Mouse (Mus musculus) megakaryocyte, embryonic 14.5 days (primary cell): ENCODE data around the gene Mymk. TPM values are rescaled to one million over a fixed set of nuclear protein-coding genes. Genes with fewer than 3 reads are reported as not detected.

Experiments used
- H3K27me3 ChIP-seq: replicated peaks from 2 replicates; pipeline ENCODE3; 2012; ENCODE audit warnings: inconsistent platforms
- H3K36me3 ChIP-seq: replicated peaks from 2 replicates; pipeline ENCODE3; 2012; ENCODE audit warnings: low read length, inconsistent platforms, mixed read lengths
- H3K4me1 ChIP-seq: 2 replicates; pipeline ENCODE4 v1.6.1; 2012; ENCODE audit warnings: inconsistent platforms
- H3K4me3 ChIP-seq: replicated peaks from 2 replicates; pipeline ENCODE3; 2012; ENCODE audit warnings: moderate library complexity, mild to moderate bottlenecking, inconsistent platforms
- H3K9me3 ChIP-seq: 2 replicates; pipeline ENCODE4 v1.6.1; 2012; ENCODE audit warnings: inconsistent platforms
- FLI1 ChIP-seq: IDR thresholded peaks from 2 replicates; pipeline ENCODE4 v1.6.1; 2012; ENCODE audit warnings: low read length, inconsistent platforms, mixed read lengths
- GATA1 ChIP-seq: IDR thresholded peaks from 3 replicates; pipeline ENCODE4 v1.6.1; 2012; ENCODE audit warnings: mixed read lengths, low read length, inconsistent platforms, borderline replicate concordance
- polyA plus RNA-seq: library from polyadenylated mRNA; stranded (reverse); fragments of >175 nt; gene quantifications from 2 replicates; pipeline ENCODE4 v1.2.3, GENCODE M21; 2012; ENCODE audit warnings: low replicate concordance; ENCODE audit not compliant: insufficient read depth

Gene Mymk
- polyA plus RNA-seq, 1 experiment: not detected

DNA sequence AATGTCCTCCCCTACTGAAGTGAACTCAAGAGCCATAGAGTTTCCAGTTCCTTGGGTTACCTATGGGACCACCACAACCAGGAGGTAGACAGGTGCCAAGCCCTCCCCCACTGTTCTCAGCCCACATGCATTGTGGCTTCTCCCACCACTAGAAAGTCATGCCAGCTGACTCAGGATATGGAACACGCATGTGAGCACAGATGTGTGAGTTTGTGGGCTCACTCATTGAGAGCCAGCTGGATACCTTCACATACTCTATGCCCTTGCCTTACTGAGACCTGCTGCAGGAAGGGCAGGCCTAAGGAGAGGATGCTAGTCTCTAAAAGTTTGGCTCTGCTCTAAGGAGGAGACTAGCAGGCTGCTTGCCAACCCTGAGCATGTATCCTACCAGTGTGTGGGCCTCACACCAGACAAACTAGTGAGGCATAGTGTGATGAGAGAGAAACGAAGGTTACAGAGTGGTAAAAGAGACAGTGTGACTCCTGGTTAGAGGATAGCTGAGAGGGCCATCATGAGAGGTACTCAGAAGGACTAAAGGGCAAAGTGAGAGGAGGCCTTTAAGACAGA is 1.6 kb downstream of the Mymk start:
- Histone ChIP-seq H3K27me3 (peaks cover 81% of the 10 kb centered on the region), H3K36me3 (no peaks in the 10 kb centered on the region), H3K4me1 (peaks cover 3% of the 10 kb centered on the region; the same call in 1 of the 2 replicates), H3K9me3 (no peaks in the 10 kb centered on the region), H3K4me3 (no peak overlapping the region)
- TF ChIP-seq GATA1 (no peak), FLI1 (no peak)

- Histone ChIP-seq H3K36me3 (no peaks in the 10 kb centered on the region), H3K9me3 (no peaks in the 10 kb centered on the region), H3K4me1 (peaks cover 3% of the 10 kb centered on the region; the same call in 1 of the 2 replicates), H3K4me3 (no peak overlapping the region), H3K27me3 (peaks cover 76% of the 10 kb centered on the region)
- TF ChIP-seq FLI1 (no peak), GATA1 (no peak)
Observed at GRCm38 (mm10) chr2:27069646-27070045, 2.3 kb downstream of the Mymk start.

DNA sequence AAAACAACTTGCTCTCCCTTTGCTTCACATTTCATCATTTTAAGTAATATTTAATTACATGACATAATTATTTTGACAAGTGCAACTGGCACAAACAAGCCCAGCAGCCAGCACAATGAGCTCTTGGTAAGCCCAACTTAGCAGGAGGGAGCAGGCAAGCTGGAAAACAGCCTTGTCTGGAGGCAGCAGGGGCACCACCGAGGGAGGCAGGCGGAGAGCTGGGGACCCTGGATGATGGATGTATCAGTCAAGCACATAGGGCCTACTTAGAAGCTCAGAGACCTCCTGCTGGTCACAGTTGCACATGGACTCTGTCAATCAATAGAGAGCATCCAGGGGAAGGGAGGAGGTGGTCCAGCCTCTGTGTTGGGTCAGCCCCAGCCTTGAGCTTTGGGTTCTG is 4.0 kb downstream of the Mymk start:
- H3K4me3 ChIP-seq: no peak overlapping the region
- no peaks in the 10 kb centered on the region for H3K36me3 ChIP-seq
- peaks cover 76% of the 10 kb centered on the region for H3K27me3 ChIP-seq
- H3K4me1 ChIP-seq: peaks cover 3% of the 10 kb centered on the region; the same call in 1 of the 2 replicates
- H3K9me3 ChIP-seq: no peaks in the 10 kb centered on the region
- TF ChIP-seq GATA1 (no peak), FLI1 (no peak)

- Histone ChIP-seq H3K36me3 (no peaks in the 10 kb centered on the region), H3K9me3 (no peaks in the 10 kb centered on the region), H3K27me3 (peaks cover 77% of the 10 kb centered on the region), H3K4me3 (no peak overlapping the region), H3K4me1 (peaks cover 3% of the 10 kb centered on the region; the same call in 1 of the 2 replicates)
- TF ChIP-seq GATA1 (no peak), FLI1 (no peak)
Observed at GRCm38 (mm10) chr2:27067124-27067523, 4.9 kb downstream of the Mymk start.

GRCm38 (mm10) chr2:27059187-27059586 is 12.8 kb downstream of the Mymk start:
- H3K4me1 ChIP-seq: no peaks in the 10 kb centered on the region; the same call in 1 of the 2 replicates
- no peaks in the 10 kb centered on the region for H3K9me3 ChIP-seq
- H3K36me3 ChIP-seq: no peaks in the 10 kb centered on the region
- H3K27me3 ChIP-seq: peaks cover 63% of the 10 kb centered on the region
- TF ChIP-seq GATA1 (no peak), FLI1 (no peak)
- H3K4me3 ChIP-seq: no peak overlapping the region

- peaks cover 65% of the 10 kb centered on the region for H3K27me3 ChIP-seq
- no peak overlapping the region for H3K4me3 ChIP-seq
- no peaks in the 10 kb centered on the region; the same call in 1 of the 2 replicates for H3K4me1 ChIP-seq
- H3K36me3 ChIP-seq: no peaks in the 10 kb centered on the region
- no peaks in the 10 kb centered on the region for H3K9me3 ChIP-seq
- TF ChIP-seq FLI1: no peak
- TF ChIP-seq GATA1: no peak
Observed at GRCm38 (mm10) chr2:27058751-27059150, 13.2 kb downstream of the Mymk start.

DNA sequence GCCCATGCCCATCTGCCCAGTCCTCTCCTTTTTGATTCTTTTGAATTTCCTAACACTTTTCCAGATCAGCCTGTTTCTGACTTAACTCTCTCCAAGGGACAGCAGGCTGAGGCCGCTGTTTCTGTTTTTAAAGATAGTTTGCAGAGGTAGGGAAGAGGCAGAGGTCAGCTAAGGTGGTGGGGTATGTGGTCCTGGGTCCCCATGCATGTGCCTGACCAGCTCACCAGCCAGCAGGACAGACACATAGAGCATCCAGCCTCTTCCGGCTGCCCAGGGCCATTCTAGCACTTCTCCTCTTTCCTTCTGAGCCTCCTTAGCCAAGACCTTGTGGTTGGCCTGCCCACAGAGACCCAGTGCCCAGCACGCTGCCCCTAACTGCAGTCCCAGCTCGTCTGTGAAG is 13.7 kb downstream of the Mymk start:
- H3K4me1 ChIP-seq: no peaks in the 10 kb centered on the region; the same call in 1 of the 2 replicates
- no peak for TF ChIP-seq FLI1
- no peak for TF ChIP-seq GATA1
- no peak overlapping the region for H3K4me3 ChIP-seq
- peaks cover 65% of the 10 kb centered on the region for H3K27me3 ChIP-seq
- H3K9me3 ChIP-seq: no peaks in the 10 kb centered on the region
- H3K36me3 ChIP-seq: no peaks in the 10 kb centered on the region

- Histone ChIP-seq H3K27me3 (peaks cover 55% of the 10 kb centered on the region), H3K4me3 (no peak overlapping the region), H3K4me1 (no peaks in the 10 kb centered on the region; the same call in 1 of the 2 replicates), H3K9me3 (no peaks in the 10 kb centered on the region), H3K36me3 (no peaks in the 10 kb centered on the region)
- TF ChIP-seq FLI1: no peak
- TF ChIP-seq GATA1: no peak
Observed at GRCm38 (mm10) chr2:27049408-27049807, 22.6 kb downstream of the Mymk start.

GRCm38 (mm10) chr2:27045979-27046770 is 25.8 kb downstream of the Mymk start:
- H3K4me3 ChIP-seq: no peak overlapping the region
- H3K36me3 ChIP-seq: no peaks in the 10 kb centered on the region
- H3K27me3 ChIP-seq: peaks cover 59% of the 10 kb centered on the region
- TF ChIP-seq GATA1 (no peak), FLI1 (no peak)
- H3K9me3 ChIP-seq: no peaks in the 10 kb centered on the region
- peaks cover 4% of the 10 kb centered on the region; the same call in 1 of the 2 replicates for H3K4me1 ChIP-seq

GRCm38 (mm10) chr2:27044641-27045040 is 27.3 kb downstream of the Mymk start:
- TF ChIP-seq GATA1: no peak
- no peak for TF ChIP-seq FLI1
- Histone ChIP-seq H3K36me3 (no peaks in the 10 kb centered on the region), H3K27me3 (peaks cover 67% of the 10 kb centered on the region), H3K4me1 (peaks cover 4% of the 10 kb centered on the region; the same call in 1 of the 2 replicates), H3K4me3 (no peak overlapping the region), H3K9me3 (no peaks in the 10 kb centered on the region)
